Mouse (Mus musculus): ENCODE data around the gene Slco4a1.
A peak's percentile ranks its signal among the peaks of the same experiment; 100 is the strongest.

Slco4a1 gene

GRCm38 (mm10) chr2:180444957-180445785 is 10.9 kb upstream of the Slco4a1 start:
- no peak for DNase-seq (ENCODE audit: extremely low spot score)

- no peak for DNase-seq (ENCODE audit: extremely low spot score)
Observed at GRCm38 (mm10) chr2:180445962-180446361, 10.1 kb upstream of the Slco4a1 start.

GRCm38 (mm10) chr2:180449007-180449406 is 7.0 kb upstream of the Slco4a1 start:
- DNase-seq (ENCODE audit: extremely low spot score): no peak

- DNase-seq (ENCODE audit: extremely low spot score): no peak
Observed at GRCm38 (mm10) chr2:180450529-180450928, 5.5 kb upstream of the Slco4a1 start.

GRCm38 (mm10) chr2:180456705-180457104 is 660 bp downstream of the Slco4a1 start:
- peak; percentile 31 for DNase-seq (ENCODE audit: extremely low spot score)

- DNase-seq (ENCODE audit: extremely low spot score): no peak
Observed at GRCm38 (mm10) chr2:180457680-180458079, 1.6 kb downstream of the Slco4a1 start.

GRCm38 (mm10) chr2:180459437-180459836 is 3.4 kb downstream of the Slco4a1 start:
- no peak for DNase-seq (ENCODE audit: extremely low spot score)

GRCm38 (mm10) chr2:180460801-180461200 is 4.8 kb downstream of the Slco4a1 start:
- DNase-seq (ENCODE audit: extremely low spot score): no peak

- no peak for DNase-seq (ENCODE audit: extremely low spot score)
Observed at GRCm38 (mm10) chr2:180462593-180462992, 6.5 kb downstream of the Slco4a1 start.

GRCm38 (mm10) chr2:180466505-180466904 is 10.5 kb downstream of the Slco4a1 start:
- no peak for DNase-seq (ENCODE audit: extremely low spot score)

GRCm38 (mm10) chr2:180468871-180469270 is 12.8 kb downstream of the Slco4a1 start:
- no peak for DNase-seq (ENCODE audit: extremely low spot score)

GRCm38 (mm10) chr2:180469768-180470167 is 13.7 kb downstream of the Slco4a1 start:
- no peak for DNase-seq (ENCODE audit: extremely low spot score)

- DNase-seq (ENCODE audit: extremely low spot score): peak; percentile 60
Observed at GRCm38 (mm10) chr2:180472306-180473079, 16.4 kb downstream of the Slco4a1 start.

GRCm38 (mm10) chr2:180473080-180473440 is 17.0 kb downstream of the Slco4a1 start:
- peak; percentile 71 for DNase-seq (ENCODE audit: extremely low spot score)

- DNase-seq (ENCODE audit: extremely low spot score): no peak
Observed at GRCm38 (mm10) chr2:180474864-180475263, 18.8 kb downstream of the Slco4a1 start.

- DNase-seq (ENCODE audit: extremely low spot score): no peak
Observed at GRCm38 (mm10) chr2:180482274-180482673, 26.2 kb downstream of the Slco4a1 start.

GRCm38 (mm10) chr2:180484882-180485281 is 28.8 kb downstream of the Slco4a1 start:
- no peak for DNase-seq (ENCODE audit: extremely low spot score)

- no peak for DNase-seq (ENCODE audit: extremely low spot score)
Observed at GRCm38 (mm10) chr2:180485306-180485705, 29.3 kb downstream of the Slco4a1 start.

GRCm38 (mm10) chr2:180488210-180488751 is 32.2 kb downstream of the Slco4a1 start:
- DNase-seq (ENCODE audit: extremely low spot score): peak; percentile 57

GRCm38 (mm10) chr2:180495906-180496305 is 39.9 kb downstream of the Slco4a1 start:
- no peak for DNase-seq (ENCODE audit: extremely low spot score)

- no peak for DNase-seq (ENCODE audit: extremely low spot score)
Observed at GRCm38 (mm10) chr2:180499741-180500140, 43.7 kb downstream of the Slco4a1 start, which contains the start of gene Ntsr1. Ntsr1 (plus strand) TSS chr2:180499976.

GRCm38 (mm10) chr2:180500726-180501125 is 44.7 kb downstream of the Slco4a1 start:
- no peak for DNase-seq (ENCODE audit: extremely low spot score)
